Mouse (Mus musculus): Measurements from ENCODE around the gene Ssh2.

DNA sequence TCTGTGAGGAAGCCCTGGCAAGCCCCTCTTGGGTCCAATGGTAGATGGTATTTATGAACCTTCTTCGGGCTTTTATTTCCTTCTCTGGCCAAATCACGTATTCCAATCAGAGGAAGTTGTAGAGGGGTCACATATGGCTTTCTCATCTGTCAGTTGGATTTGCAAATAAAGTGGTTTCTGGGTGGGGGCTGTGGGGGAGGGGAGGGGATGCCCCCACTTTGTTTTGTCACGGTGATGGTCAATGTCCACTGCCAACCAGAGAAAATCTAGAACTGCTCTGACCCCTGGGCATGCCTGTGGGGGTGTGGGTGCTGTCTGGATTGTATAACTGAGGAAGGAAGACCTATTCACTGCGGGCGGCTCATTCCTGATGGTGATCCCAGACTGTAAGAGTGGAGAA lies 22.7 kb upstream of the Ssh2 start:
- TF ChIP-seq POLR2A (IDR thresholded peaks at IDR 0.05; ENCODE audit: extremely low read depth, insufficient read depth, low read length) (no peak), CTCF (IDR thresholded peaks at IDR 0.05; ENCODE audit: extremely low read depth, insufficient read depth, low read length) (no peak)
